Mouse (Mus musculus): ENCODE measurements around the gene Senp5. TPM values are rescaled to one million over a fixed set of nuclear protein-coding genes. Genes with fewer than 3 reads are reported as not detected.
A peak's percentile ranks its signal among the peaks of the same experiment; 100 is the strongest.

Senp5 gene
- polyA plus RNA-seq, 1 experiment from 2014 or later: 5.5 TPM

GRCm38 (mm10) chr16:31931330-31931729 lies 71.8 kb downstream of the Senp5 start:
- H3K9me3 ChIP-seq (ENCODE audit: low read length): no peaks in the 10 kb centered on the region
- WGBS: 53% methylated on average over 17 of the region's 17 CpGs
- ATAC-seq: no peak
- H3K27ac ChIP-seq (ENCODE audit: low read length): no peak overlapping the region
- H3K27me3 ChIP-seq (replicated peaks; ENCODE audit: insufficient read depth, low read length): peaks cover 20% of the 10 kb centered on the region; the same call in 1 of the 2 replicates
- H3K9ac ChIP-seq (replicated peaks; ENCODE audit: low read depth): no peak overlapping the region
- no peaks in the 10 kb centered on the region for H3K36me3 ChIP-seq (ENCODE audit: insufficient read depth, low read length)
- no peak for DNase-seq (ENCODE audit: low spot score)
- TF ChIP-seq EP300 (IDR thresholded peaks at IDR 0.05) (no peak), CTCF (IDR thresholded peaks at IDR 0.05) (no peak)
- H3K4me1 ChIP-seq (ENCODE audit: insufficient read depth, low read depth, low read length): peaks cover 11% of the 10 kb centered on the region; the same call in 1 of the 2 replicates
- no peak overlapping the region for H3K4me3 ChIP-seq (ENCODE audit: low read depth, low read length)
- H3K4me2 ChIP-seq (replicated peaks; ENCODE audit: low read depth, low read length): no peak overlapping the region

DNA sequence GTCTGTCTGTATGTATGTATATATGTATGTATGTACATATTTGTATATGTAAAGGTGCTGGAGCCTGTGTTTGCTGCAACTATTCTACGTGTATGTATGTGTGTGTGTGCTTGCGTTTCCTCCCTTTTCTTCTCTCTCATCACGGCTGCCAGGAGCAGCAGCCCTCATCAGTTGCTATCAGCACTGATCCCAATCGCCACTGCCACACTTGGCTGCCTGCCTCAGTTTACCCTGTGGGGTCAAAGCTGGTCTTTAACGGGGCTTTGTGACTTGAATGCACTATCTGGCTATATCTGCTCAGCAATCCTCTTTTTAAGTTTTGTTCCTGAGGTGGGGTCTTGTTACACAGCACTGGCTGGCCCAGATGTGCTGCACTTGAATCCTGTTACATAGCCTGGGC lies 75.7 kb downstream of the Senp5 start:
- TF ChIP-seq EP300 (IDR thresholded peaks at IDR 0.05) (no peak), CTCF (IDR thresholded peaks at IDR 0.05) (no peak)
- Histone ChIP-seq H3K27me3 (replicated peaks; ENCODE audit: insufficient read depth, low read length) (no peaks in the 10 kb centered on the region), H3K4me1 (ENCODE audit: insufficient read depth, low read depth, low read length) (no peaks in the 10 kb centered on the region), H3K4me2 (replicated peaks; ENCODE audit: low read depth, low read length) (no peak overlapping the region), H3K9ac (replicated peaks; ENCODE audit: low read depth) (no peak overlapping the region), H3K27ac (ENCODE audit: low read length) (no peak overlapping the region), H3K9me3 (ENCODE audit: low read length) (no peaks in the 10 kb centered on the region), H3K36me3 (ENCODE audit: insufficient read depth, low read length) (no peaks in the 10 kb centered on the region), H3K4me3 (ENCODE audit: low read depth, low read length) (no peak overlapping the region)
- no peak for DNase-seq (ENCODE audit: low spot score)
- WGBS: 78% methylated on average over 5 of the region's 5 CpGs
- no peak for ATAC-seq

DNA sequence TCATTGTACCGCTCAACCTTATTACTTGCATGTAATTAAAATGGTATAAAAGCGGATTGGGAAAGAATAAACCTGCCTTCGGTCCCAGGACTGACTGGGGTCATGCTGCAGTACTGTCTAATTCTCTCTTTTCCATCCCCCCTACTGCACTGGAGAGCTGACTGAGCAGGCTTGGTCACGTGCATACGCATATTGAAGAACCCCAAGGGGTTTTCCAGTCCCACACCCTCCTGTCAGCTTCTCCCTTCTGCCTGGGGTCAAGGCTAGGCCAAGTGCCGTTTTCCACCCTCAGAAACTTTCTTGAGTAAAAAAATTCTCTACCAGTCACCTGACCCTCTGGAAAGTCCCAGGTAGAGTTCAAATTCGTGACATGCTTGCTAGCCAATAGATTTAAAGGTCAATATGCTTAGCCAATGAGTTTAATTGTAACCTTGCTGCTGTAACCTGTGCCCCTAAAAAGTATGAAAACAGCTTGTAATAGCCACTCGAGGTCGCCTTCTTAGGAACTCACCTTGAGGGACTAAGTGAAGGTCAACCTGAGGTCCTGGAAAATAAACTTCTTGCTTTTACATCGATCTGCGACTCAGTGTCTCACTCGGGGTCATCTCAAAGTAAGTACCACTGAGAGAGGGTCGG lies 76.4 kb downstream of the Senp5 start:
- no peak overlapping the region for H3K27ac ChIP-seq (ENCODE audit: low read length)
- H3K9ac ChIP-seq (replicated peaks; ENCODE audit: low read depth): no peak overlapping the region
- no peak for ATAC-seq

GRCm38 (mm10) chr16:31926091-31926490 lies 77.0 kb downstream of the Senp5 start:
- Histone ChIP-seq H3K36me3 (ENCODE audit: insufficient read depth, low read length) (no peaks in the 10 kb centered on the region), H3K4me1 (ENCODE audit: insufficient read depth, low read depth, low read length) (no peaks in the 10 kb centered on the region), H3K4me3 (ENCODE audit: low read depth, low read length) (no peak overlapping the region), H3K27me3 (replicated peaks; ENCODE audit: insufficient read depth, low read length) (no peaks in the 10 kb centered on the region), H3K9ac (replicated peaks; ENCODE audit: low read depth) (no peak overlapping the region), H3K27ac (ENCODE audit: low read length) (no peak overlapping the region), H3K9me3 (ENCODE audit: low read length) (no peaks in the 10 kb centered on the region), H3K4me2 (replicated peaks; ENCODE audit: low read depth, low read length) (no peak overlapping the region)
- no peak for TF ChIP-seq CTCF (IDR thresholded peaks at IDR 0.05)
- TF ChIP-seq EP300 (IDR thresholded peaks at IDR 0.05): no peak
- 74% methylated on average over 6 of the region's 6 CpGs for WGBS
- DNase-seq (ENCODE audit: low spot score): no peak
- no peak for ATAC-seq

More for the DNA sequence above, 76.4 kb downstream of the Senp5 start:
- no peak overlapping the region for H3K4me2 ChIP-seq (replicated peaks; ENCODE audit: low read depth, low read length)
- no peaks in the 10 kb centered on the region for H3K4me1 ChIP-seq (ENCODE audit: insufficient read depth, low read depth, low read length)
- no peaks in the 10 kb centered on the region for H3K27me3 ChIP-seq (replicated peaks; ENCODE audit: insufficient read depth, low read length)
- H3K36me3 ChIP-seq (ENCODE audit: insufficient read depth, low read length): no peaks in the 10 kb centered on the region
- no peaks in the 10 kb centered on the region for H3K9me3 ChIP-seq (ENCODE audit: low read length)
- TF ChIP-seq EP300 (IDR thresholded peaks at IDR 0.05) (no peak), CTCF (IDR thresholded peaks at IDR 0.05) (no peak)
- no peak overlapping the region for H3K4me3 ChIP-seq (ENCODE audit: low read depth, low read length)
- 71% methylated on average over 13 of the region's 13 CpGs for WGBS
- no peak for DNase-seq (ENCODE audit: low spot score)

DNA sequence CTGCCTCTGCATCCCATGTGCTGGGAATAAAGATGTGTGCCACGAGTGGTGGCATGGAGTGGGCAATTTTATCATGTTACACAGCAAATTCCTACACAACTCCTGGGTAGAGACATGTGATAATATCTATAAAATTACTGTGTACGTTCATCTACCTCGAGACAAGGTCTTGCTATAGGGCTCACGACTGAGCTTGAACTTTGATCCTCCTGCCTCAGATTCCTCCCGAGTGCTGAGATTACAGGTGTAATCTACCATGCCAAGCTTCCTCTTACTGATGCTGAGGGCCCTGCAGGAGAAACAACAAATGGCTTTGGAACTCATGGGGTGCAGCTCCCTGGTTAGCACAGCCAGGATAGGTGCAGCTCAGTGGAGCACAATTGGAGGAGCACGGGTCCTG lies 78.7 kb downstream of the Senp5 start:
- ATAC-seq: no peak

GRCm38 (mm10) chr16:31918248-31918724 lies 84.8 kb downstream of the Senp5 start:
- no peak overlapping the region for H3K4me3 ChIP-seq (ENCODE audit: low read depth, low read length)
- WGBS: 5% methylated on average over 14 of the region's 14 CpGs
- no peak overlapping the region for H3K9ac ChIP-seq (replicated peaks; ENCODE audit: low read depth)
- no peaks in the 10 kb centered on the region for H3K27me3 ChIP-seq (replicated peaks; ENCODE audit: insufficient read depth, low read length)
- no peaks in the 10 kb centered on the region for H3K9me3 ChIP-seq (ENCODE audit: low read length)
- H3K4me2 ChIP-seq (replicated peaks; ENCODE audit: low read depth, low read length): peak overlapping the region; percentile 37; the same call in 1 of the 2 replicates
- TF ChIP-seq CTCF (IDR thresholded peaks at IDR 0.05) (peak; percentile 94), EP300 (IDR thresholded peaks at IDR 0.05) (no peak)
- no peaks in the 10 kb centered on the region for H3K4me1 ChIP-seq (ENCODE audit: insufficient read depth, low read depth, low read length)
- no peaks in the 10 kb centered on the region for H3K36me3 ChIP-seq (ENCODE audit: insufficient read depth, low read length)
- DNase-seq (ENCODE audit: low spot score) (peak; percentile 83), ATAC-seq (peak; percentile 64)
- H3K27ac ChIP-seq (ENCODE audit: low read length): no peak overlapping the region

More for the DNA sequence above, 78.7 kb downstream of the Senp5 start:
- Histone ChIP-seq H3K9ac (replicated peaks; ENCODE audit: low read depth) (no peak overlapping the region), H3K4me2 (replicated peaks; ENCODE audit: low read depth, low read length) (no peak overlapping the region), H3K9me3 (ENCODE audit: low read length) (no peaks in the 10 kb centered on the region), H3K4me1 (ENCODE audit: insufficient read depth, low read depth, low read length) (no peaks in the 10 kb centered on the region), H3K4me3 (ENCODE audit: low read depth, low read length) (no peak overlapping the region), H3K27ac (ENCODE audit: low read length) (no peak overlapping the region), H3K27me3 (replicated peaks; ENCODE audit: insufficient read depth, low read length) (no peaks in the 10 kb centered on the region), H3K36me3 (ENCODE audit: insufficient read depth, low read length) (no peaks in the 10 kb centered on the region)
- WGBS: 75% methylated on average over 6 of the region's 6 CpGs
- DNase-seq (ENCODE audit: low spot score): no peak
- TF ChIP-seq CTCF (IDR thresholded peaks at IDR 0.05) (no peak), EP300 (IDR thresholded peaks at IDR 0.05) (no peak)

All from lung, postnatal 0 days (tissue).